Mouse (Mus musculus) stomach, embryonic 16.5 days (tissue): ENCODE data around the gene Nsun2. TPM values are rescaled to one million over a fixed set of nuclear protein-coding genes. Genes with fewer than 3 reads are reported as not detected.

Experiments
- ATAC-seq: fragments of 200-750 bp; cut with Nextera tagmentation; 2 replicates; pipeline ENCODE4 v1.8.0; 2017; ENCODE audit warnings: moderate number of reproducible peaks, moderate TSS enrichment; ENCODE audit not compliant: insufficient read depth, low FRiP score
- H3K27ac ChIP-seq: fragments of 300-500 bp; sonication (generic); 2 replicates; pipeline ENCODE4 v1.5.1; 2014; ENCODE audit warnings: low read length
- H3K27me3 ChIP-seq: fragments of 300-500 bp; sonication (generic); 2 replicates; pipeline ENCODE4 v1.6.1; 2014; ENCODE audit warnings: low read length, control low read depth, mixed read lengths; ENCODE audit not compliant: control insufficient read depth, insufficient read depth
- H3K36me3 ChIP-seq: fragments of 300-500 bp; sonication (generic); 2 replicates; pipeline ENCODE4 v1.6.1; 2014; ENCODE audit warnings: low read length; ENCODE audit not compliant: control insufficient read depth, insufficient read depth
- H3K4me1 ChIP-seq: fragments of 300-500 bp; sonication (generic); 2 replicates; pipeline ENCODE4 v1.6.1; 2014; ENCODE audit warnings: low read length, control low read depth, mixed read lengths; ENCODE audit not compliant: control insufficient read depth, insufficient read depth
- H3K4me2 ChIP-seq: fragments of 300-500 bp; sonication (generic); 2 replicates; pipeline ENCODE4 v1.6.1; 2014; ENCODE audit warnings: low read depth, low read length, mixed read lengths
- H3K4me3 ChIP-seq: fragments of 300-500 bp; sonication (generic); replicated peaks from 2 replicates; pipeline ENCODE4 v1.5.1; 2014; ENCODE audit warnings: mild to moderate bottlenecking, low read length
- H3K9ac ChIP-seq: fragments of 300-500 bp; sonication (generic); 2 replicates; pipeline ENCODE4 v1.6.1; 2014; ENCODE audit warnings: low read length
- H3K9me3 ChIP-seq: fragments of 300-500 bp; sonication (generic); replicated peaks from 2 replicates; pipeline ENCODE4 v1.6.1; 2016; ENCODE audit warnings: low read length, control low read depth; ENCODE audit not compliant: control insufficient read depth
- WGBS: fragments of 180-500 bp; shearing (Covaris S2); extraction: QIAGEN DNeasy Blood & Tissue Kit; methylation state at CpG from one replicate; pipeline ENCODE4 v1.1.7; 2014; 5-methylcytosine and 5-hydroxymethylcytosine counted together
- polyA plus RNA-seq: library from polyadenylated mRNA; unstranded; fragments of >200 nt; fragmentation: Nextera tagmentation; extraction: Ambion mirVana; gene quantifications from 2 replicates; pipeline ENCODE4 v1.2.1, GENCODE M21; 2015

The Nsun2 gene
- polyA plus RNA-seq, 1 experiment from 2014 or later: 108 TPM

DNA sequence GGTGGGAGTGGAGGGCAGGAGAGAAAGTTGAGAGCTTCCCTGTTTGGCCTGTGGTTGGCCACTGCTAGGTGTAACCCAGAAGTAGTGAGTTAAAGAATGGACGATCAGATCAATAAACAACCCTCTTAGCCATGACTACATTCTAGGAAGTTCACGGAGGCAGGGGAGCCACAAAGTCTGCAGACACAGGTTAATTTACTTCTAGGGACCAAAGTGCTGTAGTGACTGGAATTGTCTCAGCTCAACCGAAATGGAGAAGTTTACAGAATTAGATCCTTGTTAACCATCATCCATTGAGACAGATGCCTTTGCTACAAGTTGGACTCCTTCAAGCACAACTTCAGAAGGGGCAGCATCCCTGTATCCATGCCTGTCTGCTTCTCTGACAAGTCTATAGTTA lies 54.3 kb downstream of the Nsun2 start:
- 57% methylated on average over 3 of the region's 3 CpGs for WGBS
- H3K9ac ChIP-seq: no peak overlapping the region

GRCm38 (mm10) chr13:69588263-69588662 lies 54.7 kb downstream of the Nsun2 start:
- ATAC-seq: no peak
- H3K27me3 ChIP-seq: no peaks in the 10 kb centered on the region
- 47% methylated on average over 6 of the region's 6 CpGs for WGBS

More for the DNA sequence above, 54.3 kb downstream of the Nsun2 start:
- Histone ChIP-seq H3K27ac (no peak overlapping the region), H3K36me3 (no peaks in the 10 kb centered on the region), H3K9me3 (no peaks in the 10 kb centered on the region), H3K4me3 (no peak overlapping the region), H3K27me3 (no peaks in the 10 kb centered on the region), H3K4me2 (no peak overlapping the region), H3K4me1 (peaks cover 10% of the 10 kb centered on the region)
- ATAC-seq: no peak

DNA sequence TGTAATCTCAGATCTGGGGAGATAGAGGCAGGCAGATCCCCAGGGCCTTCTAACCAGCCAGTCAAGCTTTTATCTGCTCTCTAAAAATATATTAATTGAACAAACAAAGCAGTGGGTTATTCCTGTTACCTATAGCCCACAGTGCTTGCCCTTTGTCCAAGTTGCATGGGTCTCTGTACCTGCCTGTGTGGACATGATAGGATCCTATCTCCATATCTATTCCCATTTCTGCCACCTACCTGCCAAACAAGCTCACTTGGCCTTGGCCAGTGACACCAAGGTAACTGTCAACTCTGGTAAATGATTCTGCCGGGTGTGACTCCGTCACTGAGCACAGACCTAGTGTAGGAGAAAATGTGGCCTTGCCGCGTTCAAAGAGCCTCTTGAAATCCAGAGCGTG lies 57.8 kb downstream of the Nsun2 start:
- no peaks in the 10 kb centered on the region for H3K36me3 ChIP-seq
- no peaks in the 10 kb centered on the region for H3K27me3 ChIP-seq
- 81% methylated on average over 5 of the region's 5 CpGs for WGBS
- H3K9ac ChIP-seq: no peak overlapping the region
- no peak overlapping the region for H3K4me2 ChIP-seq
- H3K27ac ChIP-seq: 0 out of 2 replicates have a peak overlapping the region, but pooled peaks have one; percentile 8
- no peak overlapping the region for H3K4me3 ChIP-seq
- 0 out of 2 replicates have a peak, but pooled peaks cover under 1% of the 10 kb centered on the region for H3K4me1 ChIP-seq
- H3K9me3 ChIP-seq: no peaks in the 10 kb centered on the region
- ATAC-seq: no peak

More at GRCm38 (mm10) chr13:69588263-69588662, 54.7 kb downstream of the Nsun2 start:
- Histone ChIP-seq H3K4me2 (no peak overlapping the region), H3K4me3 (no peak overlapping the region), H3K27ac (no peak overlapping the region), H3K36me3 (no peaks in the 10 kb centered on the region), H3K9ac (no peak overlapping the region), H3K4me1 (peaks cover 10% of the 10 kb centered on the region), H3K9me3 (no peaks in the 10 kb centered on the region)

DNA sequence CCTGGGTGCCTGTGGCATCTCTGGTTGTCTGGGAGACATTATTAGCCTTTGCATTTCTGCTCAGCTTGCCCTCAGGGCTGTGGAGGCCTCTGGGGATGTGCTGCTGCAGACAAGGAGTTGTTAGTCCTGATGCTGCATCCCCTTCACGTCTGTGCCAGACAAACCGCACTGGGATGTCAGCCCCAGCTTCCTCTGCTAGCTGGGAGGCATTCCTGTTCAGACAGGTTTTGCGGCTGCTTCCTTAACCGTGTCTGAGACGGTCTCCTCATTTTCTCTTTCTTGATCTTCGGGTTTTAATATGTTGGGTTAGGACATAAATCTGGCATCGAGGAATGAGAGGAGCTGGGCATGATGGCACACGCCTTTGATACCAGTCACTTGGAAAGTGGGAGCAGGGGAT lies 58.7 kb downstream of the Nsun2 start:
- H3K4me1 ChIP-seq: no peaks in the 10 kb centered on the region
- no peaks in the 10 kb centered on the region for H3K27me3 ChIP-seq
- H3K36me3 ChIP-seq: no peaks in the 10 kb centered on the region
- no peaks in the 10 kb centered on the region for H3K9me3 ChIP-seq
- H3K4me3 ChIP-seq: no peak overlapping the region
- no peak overlapping the region for H3K9ac ChIP-seq
- H3K4me2 ChIP-seq: no peak overlapping the region
- 76% methylated on average over 8 of the region's 8 CpGs for WGBS
- H3K27ac ChIP-seq: peak overlapping the region; percentile 26; the same call in 1 of the 2 replicates
- no peak for ATAC-seq

DNA sequence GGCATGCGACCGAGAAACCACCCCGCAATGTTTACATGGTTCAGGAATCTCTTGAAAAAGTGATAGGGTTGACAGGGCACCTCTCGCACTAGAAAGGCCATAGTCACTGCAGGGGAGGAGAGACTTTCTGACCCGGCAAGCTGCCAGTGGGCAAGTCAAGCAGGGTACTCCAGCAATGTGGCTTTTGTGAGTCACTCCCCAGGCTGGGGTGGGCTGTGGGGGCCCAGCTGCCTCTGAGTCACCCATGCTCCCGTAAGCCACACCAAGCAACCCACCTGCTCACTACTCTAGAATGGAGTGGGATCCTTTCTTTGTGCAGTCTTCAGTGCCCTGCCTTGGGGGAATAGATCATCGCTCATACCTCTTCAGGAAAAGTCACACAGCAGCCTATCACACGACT lies 59.9 kb downstream of the Nsun2 start:
- Histone ChIP-seq H3K27me3 (no peaks in the 10 kb centered on the region), H3K4me2 (no peak overlapping the region), H3K9ac (no peak overlapping the region), H3K9me3 (no peaks in the 10 kb centered on the region), H3K36me3 (no peaks in the 10 kb centered on the region), H3K4me3 (no peak overlapping the region), H3K27ac (0 out of 2 replicates have a peak overlapping the region, but pooled peaks have one; percentile 8), H3K4me1 (no peaks in the 10 kb centered on the region)
- 54% methylated on average over 8 of the region's 8 CpGs for WGBS
- no peak for ATAC-seq

DNA sequence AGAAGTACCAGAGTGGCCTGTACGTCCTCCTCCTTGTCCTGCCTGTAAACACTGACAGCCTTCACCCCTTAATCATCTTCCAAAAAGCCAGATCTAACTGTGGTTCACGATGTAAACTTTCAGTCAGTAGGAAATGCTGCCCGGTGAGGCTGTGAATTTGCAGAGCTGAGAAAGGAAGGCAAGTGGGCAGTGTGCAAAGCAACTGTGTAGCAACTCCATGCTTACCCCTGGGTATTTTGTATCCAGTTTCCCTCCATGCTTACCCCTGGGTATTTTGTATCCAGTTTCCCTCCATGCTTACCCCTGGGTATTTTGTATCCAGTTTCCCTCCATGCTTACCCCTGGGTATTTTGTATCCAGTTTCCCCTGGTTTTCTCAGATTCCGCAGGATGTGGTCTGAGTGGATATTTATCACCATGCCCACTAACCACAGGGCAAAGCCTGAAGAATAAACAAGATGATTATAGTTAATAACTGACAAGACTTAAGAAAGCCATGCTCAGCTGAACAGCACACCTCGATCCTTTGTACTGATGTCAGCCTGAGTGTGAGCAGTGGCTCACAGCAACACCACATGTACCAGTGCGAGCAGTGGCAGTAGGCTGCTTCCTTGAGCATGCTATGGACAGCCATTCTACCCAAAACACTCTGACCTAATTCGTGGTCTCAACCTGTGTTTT lies 61.2 kb downstream of the Nsun2 start:
- Histone ChIP-seq H3K4me3 (no peak overlapping the region), H3K27ac (no peak overlapping the region), H3K4me1 (no peaks in the 10 kb centered on the region), H3K9ac (no peak overlapping the region), H3K9me3 (no peaks in the 10 kb centered on the region), H3K4me2 (no peak overlapping the region), H3K36me3 (no peaks in the 10 kb centered on the region), H3K27me3 (no peaks in the 10 kb centered on the region)
- 74% methylated on average over 7 of the region's 7 CpGs for WGBS
- no peak for ATAC-seq

DNA sequence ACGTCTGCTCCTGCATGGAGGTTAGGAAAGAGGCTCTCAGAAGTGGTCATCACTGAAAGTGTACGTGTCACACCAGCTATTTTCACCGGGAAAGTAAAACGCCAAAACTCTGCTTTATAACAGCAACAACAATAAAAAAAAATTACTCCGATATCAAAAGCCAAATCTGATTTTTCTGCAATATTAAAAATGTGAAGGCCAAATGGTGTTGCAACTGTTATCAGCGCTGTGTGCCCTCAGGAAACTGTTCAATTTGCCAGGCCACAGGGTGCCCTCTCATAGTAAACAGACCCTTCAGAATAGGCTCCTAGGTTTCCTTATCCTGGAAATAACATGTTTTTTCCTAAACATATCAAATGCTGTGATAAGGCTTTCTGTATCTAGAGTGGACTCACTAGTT lies 62.4 kb downstream of the Nsun2 start:
- Histone ChIP-seq H3K9ac (no peak overlapping the region), H3K27ac (no peak overlapping the region), H3K36me3 (no peaks in the 10 kb centered on the region), H3K9me3 (no peaks in the 10 kb centered on the region), H3K4me3 (no peak overlapping the region), H3K4me1 (no peaks in the 10 kb centered on the region), H3K27me3 (no peaks in the 10 kb centered on the region), H3K4me2 (no peak overlapping the region)
- no peak for ATAC-seq
- WGBS: 88% methylated on average over 6 of the region's 6 CpGs

- H3K27ac ChIP-seq: no peak overlapping the region
- H3K9ac ChIP-seq: no peak overlapping the region
- H3K4me1 ChIP-seq: no peaks in the 10 kb centered on the region
- no peaks in the 10 kb centered on the region for H3K36me3 ChIP-seq
- H3K4me2 ChIP-seq: no peak overlapping the region
- H3K9me3 ChIP-seq: no peaks in the 10 kb centered on the region
- H3K4me3 ChIP-seq: no peak overlapping the region
- 89% methylated on average over 2 of the region's 2 CpGs for WGBS
- ATAC-seq: no peak
- H3K27me3 ChIP-seq: no peaks in the 10 kb centered on the region
These were observed 63.0 kb downstream of the Nsun2 start for GRCm38 (mm10) chr13:69596515-69596914.

DNA sequence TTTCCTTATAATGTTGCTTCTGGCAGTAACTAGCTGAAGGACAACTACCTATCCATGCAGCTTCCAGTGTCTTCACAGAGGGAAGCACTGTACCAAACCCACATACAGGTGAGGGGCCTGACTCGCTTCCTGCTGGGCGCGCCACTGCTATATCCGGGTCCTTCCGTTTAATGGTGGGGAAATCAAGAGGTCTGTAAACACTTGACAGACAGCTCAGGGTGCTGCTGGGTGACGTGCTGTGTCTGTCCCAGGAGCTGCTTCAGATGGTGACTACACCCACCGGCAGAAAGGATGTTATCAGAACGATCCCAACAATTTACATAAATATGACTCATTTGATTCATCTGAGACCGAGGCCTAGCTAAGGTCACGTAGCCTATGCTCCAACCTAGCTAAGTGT lies 65.3 kb downstream of the Nsun2 start:
- H3K36me3 ChIP-seq: no peaks in the 10 kb centered on the region
- H3K4me1 ChIP-seq: no peaks in the 10 kb centered on the region
- H3K4me3 ChIP-seq: no peak overlapping the region
- WGBS: 77% methylated on average over 10 of the region's 10 CpGs
- no peak overlapping the region for H3K27ac ChIP-seq
- no peaks in the 10 kb centered on the region for H3K27me3 ChIP-seq
- no peak for ATAC-seq
- H3K9ac ChIP-seq: no peak overlapping the region
- no peaks in the 10 kb centered on the region for H3K9me3 ChIP-seq
- H3K4me2 ChIP-seq: no peak overlapping the region
